12 mouse cellular contexts compared by ENCODE assay signal in genomic region chr7:108614110-108614509, GRCm38 (mm10). TPM values are rescaled to one million over a fixed set of nuclear protein-coding genes. Genes with fewer than 3 reads are reported as not detected.
"Had no signal": no experiment of that assay in that cellular context is flagged by ENCODE, and none has a peak within 500 bp of the region (broad histone marks: within the 10 kb centered on the region; RNA-seq: fewer than 3 reads in every experiment).

No protein-coding gene starts in this region.

- DNase-seq: lung, adult 18-20 months; lung, embryonic 14.5 days; lung, postnatal 10 days; lung, postnatal 36 days; right cerebral cortex, postnatal 14 days; thymus, adult 2 months; thymus, postnatal 25 days; thymus, postnatal 4 days had no signal

RNA-seq across cellular contexts. Expression of gene Olfr506, which starts 3.5 kb away (rescaled TPM):
- total RNA-seq: megakaryocyte progenitor cell, adult 5-6 weeks; midbrain, postnatal 0 days; monocyte, adult 5-6 weeks; neutrophil, adult 5-6 weeks had no signal

RNA-seq across cellular contexts. Expression of gene Olfr507, which starts 7.5 kb away (rescaled TPM):
- total RNA-seq: megakaryocyte progenitor cell, adult 5-6 weeks; midbrain, postnatal 0 days; monocyte, adult 5-6 weeks; neutrophil, adult 5-6 weeks had no signal

RNA-seq across cellular contexts. Expression of gene Olfr508, which starts 15.7 kb away (rescaled TPM):
- total RNA-seq: megakaryocyte progenitor cell, adult 5-6 weeks; midbrain, postnatal 0 days; monocyte, adult 5-6 weeks; neutrophil, adult 5-6 weeks had no signal

RNA-seq across cellular contexts. Expression of gene Olfr509, which starts 37.6 kb away (rescaled TPM):
- total RNA-seq: megakaryocyte progenitor cell, adult 5-6 weeks; midbrain, postnatal 0 days; monocyte, adult 5-6 weeks had no signal

RNA-seq across cellular contexts. Expression of gene Olfr504, which starts 48.5 kb away (rescaled TPM):
- total RNA-seq: megakaryocyte progenitor cell, adult 5-6 weeks; midbrain, postnatal 0 days; monocyte, adult 5-6 weeks; neutrophil, adult 5-6 weeks had no signal
